Mouse (Mus musculus) layer of hippocampus, adult 6 months (tissue): ENCODE measurements around the gene P2ry10b. TPM values are rescaled to one million over a fixed set of nuclear protein-coding genes. Genes with fewer than 3 reads are reported as not detected.

Experiments used
- long read RNA-seq, 2 experiments: library from polyadenylated mRNA; unstranded; transcript quantifications; one replicate each; pipeline ENCODE4 v2.0.0; 2019 to 2020
- polyA plus RNA-seq: library from polyadenylated mRNA; unstranded; fragments of <200 nt; fragmentation: Nextera tagmentation; gene quantifications from 2 replicates; pipeline ENCODE4 v1.2.3, GENCODE M21; 2021

The P2ry10b gene
- 0.40 and 0.45 TPM in 2 replicates for polyA plus RNA-seq
- long read RNA-seq, experiment 1: 0 reads
- long read RNA-seq, experiment 2, partial matches to known transcripts: 0 of 5 reads
- long read RNA-seq, experiment 2, other reads (novel, unspliced or antisense): 0 of 5 reads

GRCm38 (mm10) chrX:107148681-107149080 lies at the start of gene P2ry10b:
Gene P2ry10b (plus strand): TSS chrX:107148927.

Other genes starting within 250 kb of the P2ry10b start
- gene Lpar4, start 228.3 kb upstream of the P2ry10b start, polyA plus RNA-seq: 1.4 and 1.5 TPM in 2 replicates
- not detected in 2 replicates for gene P2ry10, start 60.4 kb upstream of the P2ry10b start, polyA plus RNA-seq
- not detected in 2 replicates for gene Gpr174, start 107.0 kb downstream of the P2ry10b start, polyA plus RNA-seq